Mouse (Mus musculus) heart, adult 2 months (tissue): ENCODE measurements at regions not wholly inside any gene's neighbourhood (a gene's known extent, or its start where the extent isn't known, plus 50 kb on each side); places are given as distances from the start of the nearest gene placed in this dataset.

ENCODE experiments used
- DNase-seq, 2 experiments: peaks; one replicate each; pipeline ENCODE4 v3.0.0; 2021
- H3K27ac ChIP-seq: fragments of 200-600 bp; 2 replicates; pipeline ENCODE4 v1.8.1; 2022
- H3K27me3 ChIP-seq: fragments of 200-500 bp; 2 replicates; pipeline ENCODE4 v1.6.1; 2012; ENCODE audit warnings: mild to moderate bottlenecking, low read length, inconsistent platforms, mixed read lengths; ENCODE audit not compliant: control insufficient read depth, insufficient read depth
- H3K36me3 ChIP-seq: fragments of 200-500 bp; 2 replicates; pipeline ENCODE4 v1.6.1; 2012; ENCODE audit warnings: low read length, inconsistent platforms; ENCODE audit not compliant: control insufficient read depth, insufficient read depth
- H3K4me1 ChIP-seq: fragments of 200-500 bp; 2 replicates; pipeline ENCODE4 v1.6.1; 2011; ENCODE audit warnings: low read length; ENCODE audit not compliant: control insufficient read depth, insufficient read depth
- H3K4me3 ChIP-seq: fragments of 200-600 bp; 2 replicates; pipeline ENCODE4 v1.8.1; 2022
- H3K79me2 ChIP-seq: fragments of 200-500 bp; replicated peaks from 2 replicates; pipeline ENCODE4 v1.6.1; 2012; ENCODE audit warnings: mild to moderate bottlenecking, inconsistent platforms, low read length, moderate library complexity, mixed read lengths; ENCODE audit not compliant: control insufficient read depth, insufficient read depth
- H3K9ac ChIP-seq: fragments of 200-500 bp; 2 replicates; pipeline ENCODE4 v1.6.1; 2012; ENCODE audit warnings: low read depth, mild to moderate bottlenecking, control low read depth, inconsistent platforms, low read length, mixed read lengths
- CTCF ChIP-seq: fragments of 200-600 bp; IDR thresholded peaks from 2 replicates; pipeline ENCODE4 v1.8.1; 2022; ENCODE audit warnings: antibody characterized with exemption, mild to moderate bottlenecking, moderate library complexity
- EP300 ChIP-seq: fragments of 200-500 bp; IDR thresholded peaks from 2 replicates; pipeline ENCODE4 v1.6.1; 2011; ENCODE audit warnings: low read depth, low read length, control low read depth; ENCODE audit not compliant: insufficient read depth
- POLR2A ChIP-seq: fragments of 200-500 bp; IDR thresholded peaks from 2 replicates; pipeline ENCODE4 v1.6.1; 2011; ENCODE audit warnings: mild to moderate bottlenecking, low read depth, low read length, control low read depth; ENCODE audit not compliant: insufficient read depth
- WGBS: fragments of 180-500 bp; shearing (Covaris S2); methylation state at CpG from one replicate; pipeline ENCODE4 v1.1.7; 2018; 5-methylcytosine and 5-hydroxymethylcytosine counted together
- intact Hi-C: fragments of 180-260 bp; cut with DNase I; formaldehyde crosslinking; loops from one replicate; pipeline ENCODE4 v1.15.1; 2025

DNA sequence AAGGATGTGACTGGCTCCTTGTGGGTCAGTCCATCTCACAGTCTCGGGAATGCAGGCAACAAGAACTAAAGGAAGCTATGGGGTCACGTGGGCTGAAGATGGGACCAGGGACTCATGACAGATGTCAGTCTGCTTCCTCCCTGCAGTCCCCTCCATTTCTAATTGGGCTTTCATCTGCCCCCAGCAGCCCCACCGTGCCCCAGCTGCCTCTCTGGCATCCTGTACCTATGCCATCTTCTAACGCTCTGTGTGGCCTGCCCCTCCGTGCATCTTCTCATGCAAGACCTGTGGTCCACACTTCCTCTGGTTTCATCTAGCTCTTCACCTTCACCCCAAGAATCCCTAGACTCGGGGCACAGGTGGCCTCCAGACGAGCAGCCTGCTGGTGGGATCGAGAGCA is 115.4 kb upstream of the Csf3r start:
- WGBS = 76% methylated on average over 8 of the region's 8 CpGs
- H3K27me3 ChIP-seq = no peaks in the 10 kb centered on the region
- no peak for DNase-seq

DNA sequence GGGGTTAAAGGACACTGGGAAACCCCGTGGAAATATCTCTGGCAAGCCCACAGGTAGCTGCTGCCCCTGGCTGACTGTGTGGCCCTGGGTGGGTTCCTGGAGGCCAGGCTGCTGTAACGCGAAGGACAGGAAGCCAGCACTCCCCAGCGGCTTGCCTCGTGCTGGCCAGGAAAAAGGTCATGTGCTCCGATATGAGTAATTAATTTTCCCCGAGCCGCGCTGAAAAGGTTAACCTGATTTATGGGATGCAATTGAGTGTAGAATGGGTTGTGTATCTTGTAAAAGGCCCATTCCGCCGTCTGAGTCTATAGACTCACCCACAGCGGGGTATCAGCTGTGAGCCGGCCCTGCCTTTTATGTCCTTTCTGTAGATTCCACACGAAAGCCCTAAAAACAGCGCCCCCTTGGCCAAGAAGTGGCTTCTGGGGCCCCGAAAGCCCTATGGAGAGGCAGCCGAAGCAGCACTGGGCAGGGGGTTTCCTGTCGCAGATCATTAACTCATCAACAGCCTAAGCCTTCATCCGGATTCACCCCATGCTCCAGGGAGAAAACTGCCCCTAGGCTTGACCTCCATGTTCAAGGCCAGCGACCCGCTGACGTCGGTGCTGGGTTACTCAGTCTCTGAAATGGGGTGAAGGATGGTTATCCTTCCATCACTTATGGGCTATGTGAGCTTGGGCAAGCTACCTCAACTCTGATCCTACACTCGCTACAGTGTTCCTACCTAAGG is 112.6 kb upstream of the Csf3r start:
- DNase-seq = no peak
- no peaks in the 10 kb centered on the region for H3K36me3 ChIP-seq
- no peak overlapping the region for H3K4me3 ChIP-seq
- 20% methylated on average over 24 of the region's 24 CpGs for WGBS
- H3K79me2 ChIP-seq = no peaks in the 10 kb centered on the region
- H3K4me1 ChIP-seq = no peaks in the 10 kb centered on the region
- intact Hi-C loops = no loop called here
- H3K27me3 ChIP-seq = no peaks in the 10 kb centered on the region; the same call in 1 of the 2 replicates
- no peak overlapping the region for H3K9ac ChIP-seq
- TF ChIP-seq CTCF = no peak
- no peak for TF ChIP-seq POLR2A
- no peak for TF ChIP-seq EP300
- H3K27ac ChIP-seq = no peak overlapping the region

More for the DNA sequence above, 115.4 kb upstream of the Csf3r start:
- no peak overlapping the region for H3K4me3 ChIP-seq
- no peaks in the 10 kb centered on the region for H3K36me3 ChIP-seq
- intact Hi-C loops = no loop called here
- H3K4me1 ChIP-seq = no peaks in the 10 kb centered on the region
- no peak overlapping the region for H3K27ac ChIP-seq
- H3K79me2 ChIP-seq = no peaks in the 10 kb centered on the region
- H3K9ac ChIP-seq = no peak overlapping the region
- TF ChIP-seq CTCF = no peak

GRCm38 (mm10) chr4:125912444-125913049 is 111.8 kb upstream of the Csf3r start:
- Histone ChIP-seq H3K4me3 (no peak overlapping the region), H3K27me3 (no peaks in the 10 kb centered on the region; the same call in 1 of the 2 replicates), H3K4me1 (no peaks in the 10 kb centered on the region), H3K36me3 (no peaks in the 10 kb centered on the region), H3K9ac (no peak overlapping the region), H3K79me2 (no peaks in the 10 kb centered on the region), H3K27ac (no peak overlapping the region)
- TF ChIP-seq EP300 (no peak), CTCF (peak; percentile 64)
- 28% methylated on average over 8 of the region's 8 CpGs for WGBS
- no peak for DNase-seq
- intact Hi-C loops = no loop called here

DNA sequence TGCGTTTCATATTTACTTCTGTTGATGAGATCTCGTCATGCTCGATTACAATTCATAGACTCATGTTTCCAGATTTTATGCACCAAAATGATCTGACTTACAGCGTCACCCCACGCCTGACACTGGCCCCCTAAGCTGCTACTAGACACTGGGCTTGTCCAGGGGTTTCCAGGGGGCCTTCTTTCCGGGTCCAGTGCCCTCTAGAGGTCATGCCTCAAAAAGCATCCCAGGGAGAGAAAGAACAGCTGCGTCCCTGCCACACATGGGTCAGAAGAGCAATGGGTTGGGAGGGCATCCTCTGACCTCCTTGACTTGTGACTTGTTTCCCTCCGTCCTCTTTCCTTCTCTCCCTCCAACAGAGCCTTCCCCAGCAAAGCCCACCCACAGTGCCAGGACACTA is 109.2 kb upstream of the Csf3r start:
- Histone ChIP-seq H3K4me1 (no peaks in the 10 kb centered on the region), H3K4me3 (no peak overlapping the region), H3K27me3 (no peaks in the 10 kb centered on the region; the same call in 1 of the 2 replicates), H3K36me3 (no peaks in the 10 kb centered on the region), H3K79me2 (no peaks in the 10 kb centered on the region), H3K27ac (no peak overlapping the region), H3K9ac (no peak overlapping the region)
- intact Hi-C loops = no loop called here
- no peak for DNase-seq
- TF ChIP-seq POLR2A = no peak
- 0 out of 2 replicates have a peak, but pooled peaks have one; percentile 10 for TF ChIP-seq CTCF
- WGBS = 31% methylated on average over 8 of the region's 8 CpGs

DNA sequence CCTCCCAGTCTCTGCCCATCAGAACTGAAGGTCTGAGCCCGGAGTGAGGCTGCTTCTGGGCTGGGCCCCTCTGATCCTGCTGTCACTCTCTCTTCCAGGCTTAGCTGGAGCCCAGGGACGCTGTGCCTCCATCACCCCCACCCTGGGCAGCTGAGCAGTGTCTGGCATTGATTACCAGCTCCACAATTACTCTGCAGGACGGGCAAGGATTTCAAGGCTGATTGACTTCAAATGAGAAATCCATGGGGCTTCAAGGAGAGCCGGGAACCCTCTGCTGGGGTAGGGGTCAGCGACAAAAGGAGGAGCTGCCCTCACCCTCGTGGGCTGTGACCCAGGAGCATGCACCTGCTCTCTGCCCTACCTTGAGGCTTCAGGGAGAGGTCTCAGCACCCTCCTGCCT is 107.1 kb upstream of the Csf3r start:
- WGBS = 50% methylated on average over 6 of the region's 6 CpGs
- no peak overlapping the region for H3K27ac ChIP-seq
- intact Hi-C loops = no loop called here
- H3K9ac ChIP-seq = no peak overlapping the region
- H3K36me3 ChIP-seq = no peaks in the 10 kb centered on the region
- TF ChIP-seq CTCF (no peak), POLR2A (no peak), EP300 (no peak)
- H3K4me1 ChIP-seq = no peaks in the 10 kb centered on the region
- H3K4me3 ChIP-seq = no peak overlapping the region
- DNase-seq = no peak
- H3K79me2 ChIP-seq = no peaks in the 10 kb centered on the region
- H3K27me3 ChIP-seq = no peaks in the 10 kb centered on the region; the same call in 1 of the 2 replicates

DNA sequence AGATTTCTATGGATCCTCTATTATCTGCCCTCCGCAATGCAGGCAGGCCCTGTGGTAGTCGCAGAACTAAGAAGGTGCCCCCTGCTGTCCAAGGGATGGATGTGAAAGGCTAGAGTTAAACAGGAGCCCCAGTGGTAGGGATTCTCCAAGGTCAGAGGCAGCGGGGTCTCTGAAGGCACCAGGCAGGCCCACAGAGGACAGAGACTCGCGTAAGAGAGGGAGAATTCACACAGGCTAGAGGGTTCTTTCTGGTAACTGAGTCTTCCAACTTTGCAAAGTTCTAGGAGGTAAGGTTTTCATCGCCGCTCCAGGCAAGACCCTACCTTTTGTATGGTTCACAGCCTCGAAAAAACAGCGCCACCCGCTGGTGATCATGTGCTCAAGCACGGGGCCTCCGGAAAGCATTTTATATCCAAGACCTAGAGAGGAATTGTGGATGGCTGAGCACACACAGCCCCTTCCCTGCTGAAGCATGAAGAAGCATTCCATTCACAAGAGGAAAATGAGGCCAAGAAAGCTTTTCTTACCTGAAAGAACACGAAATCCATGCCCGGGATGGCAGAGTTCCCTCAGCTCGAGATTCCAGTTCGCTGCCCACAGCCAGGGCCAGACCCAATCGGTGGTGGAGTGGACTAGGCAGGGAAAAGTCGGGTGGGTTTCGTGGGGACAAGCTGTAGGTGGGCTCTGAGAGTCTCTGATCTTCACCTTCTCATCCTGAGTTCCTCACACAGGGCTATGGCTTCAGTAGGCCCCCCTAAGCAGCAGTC is 102.6 kb upstream of the Csf3r start:
- no peaks in the 10 kb centered on the region for H3K36me3 ChIP-seq
- H3K4me3 ChIP-seq = no peak overlapping the region
- H3K9ac ChIP-seq = no peak overlapping the region
- no peak overlapping the region for H3K27ac ChIP-seq
- DNase-seq = no peak
- H3K79me2 ChIP-seq = no peaks in the 10 kb centered on the region
- WGBS = 16% methylated on average over 19 of the region's 19 CpGs
- TF ChIP-seq EP300 = no peak
- TF ChIP-seq CTCF = peak; percentile 44
- no peaks in the 10 kb centered on the region for H3K4me1 ChIP-seq
- no peaks in the 10 kb centered on the region for H3K27me3 ChIP-seq
- intact Hi-C loops = no loop called here
